Mouse (Mus musculus): ENCODE data around the gene Vasp.

DNA sequence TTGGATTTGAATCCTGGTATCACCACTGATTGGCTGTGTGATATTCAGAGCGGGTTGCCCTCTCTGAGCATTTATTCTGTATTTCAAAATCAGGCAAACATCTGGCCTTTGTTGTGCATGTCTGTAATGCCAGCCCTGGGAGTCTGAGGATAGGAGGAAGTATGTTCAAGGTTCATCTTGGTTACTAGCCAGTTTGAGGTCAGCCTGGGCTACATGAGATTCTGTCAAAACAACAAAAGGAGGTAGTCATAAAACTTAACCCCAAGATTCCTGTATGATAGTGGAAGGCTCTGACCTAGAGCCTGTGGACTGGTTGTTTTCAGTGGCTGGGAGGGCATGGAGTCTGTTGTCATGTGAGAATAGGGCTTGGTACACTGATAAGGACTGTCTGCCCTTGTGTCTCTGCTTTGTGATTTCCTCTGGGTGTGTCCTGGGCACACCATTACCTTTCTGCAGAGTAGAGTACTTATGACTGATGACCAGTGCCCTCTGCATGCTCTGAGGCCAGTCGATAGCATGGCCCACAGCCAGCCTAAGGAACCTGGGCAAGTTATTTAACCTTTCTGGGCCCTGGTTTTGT lies 36.4 kb downstream of the Vasp start:
- TF ChIP-seq CTCF (IDR thresholded peaks at IDR 0.05; ENCODE audit: low read depth, low read length): no peak
- no peak for TF ChIP-seq GATA2 (IDR thresholded peaks at IDR 0.05; ENCODE audit: borderline replicate concordance, low read depth, low read length)
- no peak for TF ChIP-seq GATA1 (IDR thresholded peaks at IDR 0.05; ENCODE audit: borderline replicate concordance, low read length)
- no peak for TF ChIP-seq POLR2AphosphoS5 (IDR thresholded peaks at IDR 0.05; ENCODE audit: insufficient replicate concordance, low read depth, low read length)
- TF ChIP-seq TAL1 (conservative IDR thresholded peaks at IDR 0.05; ENCODE audit: low read depth, low read length): no peak

Measured in G1E (cell line).